Mouse (Mus musculus) neural tube, embryonic 11.5 days (tissue): ENCODE results near the gene Stx4a. TPM values are rescaled to one million over a fixed set of nuclear protein-coding genes. Genes with fewer than 3 reads are reported as not detected.
"Not testable (repeated sequence)": the region's sequence is repeated elsewhere in the genome, so short reads cannot be mapped to it uniquely, and the experiment has no call there.

Experiments
- ATAC-seq: fragments of 200-750 bp; cut with Nextera tagmentation; 2 replicates; pipeline ENCODE4 v1.8.0; 2017; ENCODE audit warnings: moderate number of reproducible peaks, mild to moderate bottlenecking, moderate TSS enrichment, moderate library complexity; ENCODE audit not compliant: insufficient read depth, low FRiP score, low TSS enrichment
- DNase-seq: peaks from one replicate; pipeline ENCODE4 v3.0.0-alpha.2; 2015; ENCODE audit warnings: low spot score
- H3K27ac ChIP-seq: fragments of 300-500 bp; sonication (generic); 2 replicates; pipeline ENCODE4 v1.5.1; 2014; ENCODE audit warnings: low read depth, mild to moderate bottlenecking, low read length
- H3K27me3 ChIP-seq: fragments of 300-500 bp; sonication (generic); 2 replicates; pipeline ENCODE4 v1.6.1; 2014; ENCODE audit warnings: mild to moderate bottlenecking, low read length, mixed read lengths; ENCODE audit not compliant: control insufficient read depth, insufficient read depth
- H3K36me3 ChIP-seq: fragments of 300-500 bp; sonication (generic); 2 replicates; pipeline ENCODE4 v1.6.1; 2014; ENCODE audit warnings: mild to moderate bottlenecking, low read length, moderate library complexity, mixed read lengths; ENCODE audit not compliant: control insufficient read depth, insufficient read depth
- H3K4me1 ChIP-seq: fragments of 300-500 bp; sonication (generic); 2 replicates; pipeline ENCODE4 v1.6.1; 2014; ENCODE audit warnings: low read length, mixed read lengths; ENCODE audit not compliant: control insufficient read depth, insufficient read depth
- H3K4me2 ChIP-seq: fragments of 300-500 bp; sonication (generic); 2 replicates; pipeline ENCODE4 v1.6.1; 2014; ENCODE audit warnings: low read depth, mild to moderate bottlenecking, moderate library complexity
- H3K4me3 ChIP-seq: fragments of 300-500 bp; sonication (generic); 2 replicates; pipeline ENCODE4 v1.5.1; 2014; ENCODE audit warnings: low read depth, low read length
- H3K9ac ChIP-seq: fragments of 300-500 bp; sonication (generic); 2 replicates; pipeline ENCODE4 v1.6.1; 2014; ENCODE audit warnings: mild to moderate bottlenecking, low read length
- H3K9me3 ChIP-seq: fragments of 300-500 bp; sonication (generic); 2 replicates; pipeline ENCODE4 v1.6.1; 2016; ENCODE audit warnings: low read length; ENCODE audit not compliant: control insufficient read depth
- WGBS: fragments of 180-500 bp; shearing (Covaris S2); extraction: QIAGEN DNeasy Blood & Tissue Kit; methylation state at CpG from one replicate; pipeline ENCODE4 v1.1.7; 2014; 5-methylcytosine and 5-hydroxymethylcytosine counted together
- polyA plus RNA-seq: library from polyadenylated mRNA; unstranded; fragments of >200 nt; fragmentation: Nextera tagmentation; extraction: Ambion mirVana; gene quantifications from 2 replicates; pipeline ENCODE4 v1.2.1, GENCODE M21; 2014

Gene Stx4a
- polyA plus RNA-seq, 1 experiment from 2014 or later = 10.4 TPM

DNA sequence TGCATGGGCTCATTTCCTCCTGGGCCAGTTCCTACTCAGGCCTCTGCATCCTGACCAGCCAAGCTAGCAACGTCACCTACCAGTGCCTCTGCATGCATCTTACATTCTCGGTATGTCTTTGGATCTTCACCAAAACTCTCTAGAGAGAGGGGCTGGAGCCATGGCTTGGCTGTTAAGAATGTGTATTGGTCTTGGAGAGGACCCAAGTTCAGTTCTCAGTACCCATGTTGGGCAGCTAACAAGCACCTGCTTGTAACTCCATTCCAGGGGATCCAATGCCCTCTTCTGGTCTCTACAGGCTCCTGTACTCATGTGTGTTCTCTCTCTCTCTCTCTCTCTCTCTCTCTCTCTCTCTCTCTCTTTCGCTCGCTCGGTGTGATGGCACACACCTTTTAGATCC is 6.3 kb upstream of the Stx4a start:
- 98% methylated on average over 5 of the region's 5 CpGs for WGBS
- H3K9ac ChIP-seq = no peak overlapping the region
- H3K27me3 ChIP-seq = no peaks in the 10 kb centered on the region
- H3K4me1 ChIP-seq = no peaks in the 10 kb centered on the region
- H3K27ac ChIP-seq = no peak overlapping the region
- ATAC-seq (no peak), DNase-seq (no peak)
- no peaks in the 10 kb centered on the region for H3K36me3 ChIP-seq
- no peak overlapping the region for H3K4me2 ChIP-seq
- no peak overlapping the region for H3K4me3 ChIP-seq
- H3K9me3 ChIP-seq = no peaks in the 10 kb centered on the region

DNA sequence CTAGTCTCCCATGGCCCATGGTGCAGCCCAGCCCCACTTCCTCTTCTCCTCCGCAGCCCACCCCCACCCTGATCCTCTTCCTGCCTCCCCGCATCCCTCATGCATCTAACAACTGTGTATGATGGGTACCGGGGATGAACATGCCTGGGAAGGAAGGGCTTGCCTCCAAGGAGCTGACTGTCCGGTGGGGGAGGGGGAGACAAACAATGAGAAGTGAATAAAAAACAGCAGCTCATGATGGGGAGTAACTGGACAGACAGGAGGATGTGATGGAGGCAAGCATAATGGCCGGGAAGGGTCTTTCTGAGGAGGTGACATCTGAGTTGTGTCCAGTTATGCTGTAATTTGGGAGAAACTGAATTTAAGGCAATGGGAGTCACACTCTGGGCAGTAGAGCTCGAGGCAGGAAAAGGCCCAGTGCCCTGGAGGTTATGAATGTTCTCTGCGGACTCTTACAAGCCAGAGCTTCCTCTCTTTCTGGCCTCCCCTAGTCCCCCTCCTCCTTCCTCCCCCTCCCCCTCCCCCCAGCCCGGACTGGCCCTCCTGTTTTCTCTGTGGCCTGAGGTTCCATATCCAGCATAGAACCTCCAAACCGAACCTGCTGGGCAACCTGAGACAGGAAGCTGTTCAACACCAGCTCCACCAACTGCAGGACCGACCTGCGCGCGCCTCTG is 3.1 kb upstream of the Stx4a start:
- peaks cover 3% of the 10 kb centered on the region; the same call in 1 of the 2 replicates for H3K4me1 ChIP-seq
- DNase-seq (no peak), ATAC-seq (no peak)
- H3K4me2 ChIP-seq = no peak overlapping the region
- H3K9ac ChIP-seq = no peak overlapping the region
- H3K27me3 ChIP-seq = no peaks in the 10 kb centered on the region
- H3K4me3 ChIP-seq = no peak overlapping the region
- no peaks in the 10 kb centered on the region for H3K9me3 ChIP-seq
- no peaks in the 10 kb centered on the region for H3K36me3 ChIP-seq
- WGBS = 74% methylated on average over 13 of the region's 13 CpGs
- no peak overlapping the region for H3K27ac ChIP-seq

DNA sequence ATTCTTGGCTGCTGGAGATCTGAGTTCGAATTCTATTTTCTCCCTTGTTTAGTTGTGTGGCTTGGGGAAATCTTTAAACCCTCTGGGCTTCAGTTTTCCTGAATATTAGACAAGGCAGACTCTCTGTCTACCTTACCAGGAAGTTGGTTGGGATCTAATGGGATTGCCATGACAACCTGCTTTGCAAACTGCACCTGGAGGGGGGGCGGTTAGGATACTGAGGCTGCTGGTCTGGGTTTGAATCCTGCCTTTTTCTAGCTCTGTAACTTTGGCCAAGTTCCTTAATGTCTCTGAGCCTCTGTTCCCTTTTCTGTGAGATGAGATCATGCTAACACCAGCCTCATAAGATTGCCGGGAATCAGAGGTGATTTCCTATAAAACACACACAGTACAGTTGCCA is 1.6 kb upstream of the Stx4a start:
- H3K27me3 ChIP-seq = no peaks in the 10 kb centered on the region
- no peak overlapping the region for H3K4me3 ChIP-seq
- H3K9me3 ChIP-seq = no peaks in the 10 kb centered on the region
- H3K4me1 ChIP-seq = peaks cover 3% of the 10 kb centered on the region; the same call in 1 of the 2 replicates
- no peak overlapping the region for H3K4me2 ChIP-seq
- no peaks in the 10 kb centered on the region for H3K36me3 ChIP-seq
- 86% methylated on average over 3 of the region's 3 CpGs for WGBS
- ATAC-seq (no peak), DNase-seq (no peak)
- H3K9ac ChIP-seq = no peak overlapping the region
- no peak overlapping the region for H3K27ac ChIP-seq

DNA sequence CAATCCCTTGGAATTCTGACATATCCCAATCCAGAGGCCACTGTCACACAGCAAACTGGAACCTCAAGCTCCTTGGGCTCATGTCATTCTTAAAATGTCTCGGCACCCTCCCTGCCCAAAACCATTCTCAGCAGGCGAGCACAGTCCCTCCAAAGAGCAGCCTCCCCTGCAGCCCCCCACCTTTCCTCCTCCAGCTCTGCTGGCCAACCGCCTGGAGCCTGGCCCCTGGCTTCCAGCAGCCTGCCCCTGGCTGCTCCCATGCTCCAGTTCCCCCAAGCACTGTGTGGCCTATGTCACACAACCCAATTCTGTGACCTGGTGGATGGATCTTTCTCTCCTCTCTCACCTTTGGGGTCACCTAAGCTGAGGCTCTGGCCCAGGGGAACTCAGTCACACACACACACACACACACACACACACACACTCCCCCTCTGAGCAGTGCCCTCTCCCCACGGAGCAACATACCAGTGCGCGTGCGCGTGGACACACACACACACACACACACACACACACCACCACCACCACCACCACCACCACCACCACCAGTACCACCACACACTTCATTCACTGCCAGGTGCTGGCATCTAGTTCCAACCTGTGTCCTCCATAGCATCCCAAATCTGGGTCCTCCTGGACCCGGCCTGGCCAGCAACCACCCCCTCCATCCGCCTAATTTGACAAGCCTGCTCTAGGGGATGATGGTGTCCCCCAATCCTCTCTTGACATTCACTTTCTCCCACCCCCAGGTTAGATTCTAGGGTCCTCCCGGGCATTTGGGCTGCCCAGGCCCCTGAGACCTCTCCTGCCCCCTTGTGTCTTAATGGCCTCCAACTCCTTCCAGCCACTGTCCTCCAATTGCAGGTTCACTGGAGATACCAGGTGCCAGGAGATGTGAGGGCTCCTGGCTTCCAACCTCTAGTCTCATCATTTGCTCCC is 590 bp upstream of the Stx4a start:
- Histone ChIP-seq H3K36me3 (no peaks in the 10 kb centered on the region), H3K27ac (no peak overlapping the region), H3K9ac (peak overlapping the region; percentile 79), H3K9me3 (no peaks in the 10 kb centered on the region), H3K27me3 (no peaks in the 10 kb centered on the region), H3K4me3 (peak overlapping the region; percentile 67), H3K4me2 (peak overlapping the region; percentile 75), H3K4me1 (peaks cover 3% of the 10 kb centered on the region; the same call in 1 of the 2 replicates)
- WGBS = 72% methylated on average over 11 of the region's 11 CpGs
- ATAC-seq (peak; percentile 15; the same call in 1 of the 2 replicates), DNase-seq (no peak)

DNA sequence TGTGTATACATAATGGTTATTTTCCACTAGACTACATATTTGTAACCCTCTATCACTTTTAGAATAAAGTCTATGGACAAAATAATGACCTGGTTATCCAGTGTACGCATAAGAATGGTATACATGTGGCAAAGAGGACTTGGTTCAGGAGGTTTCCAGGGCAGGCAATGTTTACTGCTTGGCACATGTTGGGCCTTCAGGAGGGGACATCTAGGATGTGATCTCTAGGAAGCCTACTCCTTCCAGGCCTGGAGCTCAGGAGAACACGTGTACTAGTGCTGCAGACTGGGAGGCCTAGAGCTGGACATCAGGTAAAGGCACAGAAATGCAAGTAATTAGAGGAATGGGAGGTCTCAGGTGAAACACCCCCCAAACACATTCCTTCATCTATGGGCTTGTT is 11.5 kb downstream of the Stx4a start:
- no peak overlapping the region for H3K4me3 ChIP-seq
- H3K9me3 ChIP-seq = no peaks in the 10 kb centered on the region
- no peaks in the 10 kb centered on the region for H3K27me3 ChIP-seq
- H3K27ac ChIP-seq = no peak overlapping the region
- H3K4me1 ChIP-seq = no peaks in the 10 kb centered on the region
- ATAC-seq (no peak), DNase-seq (no peak)
- no peak overlapping the region for H3K9ac ChIP-seq
- H3K36me3 ChIP-seq = no peaks in the 10 kb centered on the region
- no peak overlapping the region for H3K4me2 ChIP-seq
- WGBS = 71% methylated on average over 2 of the region's 2 CpGs

DNA sequence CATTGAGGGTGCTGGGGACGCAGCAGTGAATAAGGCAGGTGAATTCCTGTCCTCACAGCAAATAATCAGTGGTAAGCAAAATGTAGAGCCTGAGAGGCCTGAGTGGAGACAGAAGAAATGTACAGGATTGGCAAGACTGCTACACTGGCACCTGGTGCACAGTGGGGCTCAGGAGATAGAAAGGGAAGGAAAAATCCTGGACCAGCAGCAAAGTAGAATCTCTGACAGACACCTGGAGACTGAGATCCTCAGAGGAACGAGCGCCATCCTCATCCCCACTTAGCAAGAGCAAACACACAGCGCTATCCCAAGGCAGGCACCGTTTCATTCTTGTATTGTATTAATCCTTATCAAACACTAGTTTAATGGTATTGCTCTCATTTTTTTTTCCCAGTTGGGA is 13.4 kb downstream of the Stx4a start:
- Histone ChIP-seq H3K36me3 (no peaks in the 10 kb centered on the region), H3K27me3 (no peaks in the 10 kb centered on the region), H3K9me3 (no peaks in the 10 kb centered on the region), H3K27ac (no peak overlapping the region), H3K4me3 (no peak overlapping the region), H3K4me1 (peaks cover 3% of the 10 kb centered on the region; the same call in 1 of the 2 replicates), H3K4me2 (no peak overlapping the region), H3K9ac (no peak overlapping the region)
- no peak for DNase-seq
- WGBS = 96% methylated on average over 5 of the region's 5 CpGs
- no peak for ATAC-seq

DNA sequence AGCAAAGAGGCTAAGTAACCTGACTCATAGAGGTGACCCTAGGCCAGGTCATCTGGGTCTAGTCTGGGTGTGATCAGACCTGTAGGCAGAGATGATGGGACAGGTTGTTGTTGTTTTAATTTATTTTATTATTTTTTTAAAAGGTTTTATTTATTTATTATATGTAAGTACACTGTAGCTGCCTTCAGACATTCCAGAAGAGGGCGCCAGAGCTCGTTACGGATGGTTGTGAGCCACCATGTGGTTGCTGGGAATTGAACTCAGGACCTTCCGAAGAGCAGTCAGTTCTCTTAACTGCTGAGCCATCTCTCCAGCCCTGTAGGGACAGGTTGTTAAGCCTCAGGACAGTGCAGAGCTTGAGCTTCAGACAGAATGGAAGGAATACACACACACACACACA is 13.8 kb downstream of the Stx4a start:
- H3K27me3 ChIP-seq, H3K36me3 ChIP-seq, H3K9me3 ChIP-seq, H3K4me3 ChIP-seq, H3K4me2 ChIP-seq, DNase-seq, H3K9ac ChIP-seq, ATAC-seq, H3K4me1 ChIP-seq, H3K27ac ChIP-seq: not testable (repeated sequence)
- 79% methylated on average over 4 of the region's 4 CpGs for WGBS

DNA sequence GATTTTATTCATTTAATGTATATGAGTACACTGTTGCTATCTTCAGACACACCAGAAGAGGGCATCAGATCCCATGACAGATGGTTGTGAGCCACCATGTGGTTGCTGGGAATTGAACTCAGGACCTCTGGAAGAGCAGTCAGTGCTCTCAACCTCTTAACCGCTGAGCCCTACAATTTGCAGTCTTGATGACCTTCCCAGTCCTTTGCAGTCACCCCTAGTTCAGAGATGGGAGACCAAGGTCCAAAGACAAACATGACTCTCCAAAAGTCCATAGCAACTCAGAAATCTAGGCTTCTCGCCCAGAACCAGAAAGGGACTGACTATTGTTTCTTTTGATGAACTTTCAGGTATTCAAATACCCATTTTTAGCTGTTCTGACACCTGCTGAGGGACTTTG is 15.9 kb downstream of the Stx4a start:
- not testable (repeated sequence) for H3K4me1 ChIP-seq, H3K4me3 ChIP-seq, ATAC-seq, H3K4me2 ChIP-seq, H3K27me3 ChIP-seq, H3K9me3 ChIP-seq, DNase-seq, H3K27ac ChIP-seq, H3K9ac ChIP-seq, H3K36me3 ChIP-seq
- 74% methylated on average over 2 of the region's 2 CpGs for WGBS
